Mouse (Mus musculus): ENCODE results near the gene Sirt4. TPM values are rescaled to one million over a fixed set of nuclear protein-coding genes. Genes with fewer than 3 reads are reported as not detected.
A peak's percentile ranks its signal among the peaks of the same experiment; 100 is the strongest.
"Not testable (repeated sequence)": the region's sequence is repeated elsewhere in the genome, so short reads cannot be mapped to it uniquely, and the experiment has no call there.

Sirt4 gene
- polyA plus RNA-seq, 1 experiment from 2014 or later: 14.7 TPM

GRCm38 (mm10) chr5:115464408-115465115, 20.0 kb downstream of the Sirt4 start:
- Histone ChIP-seq H3K27ac (ENCODE audit: poor library complexity, severe bottlenecking) (no peak overlapping the region), H3K4me2 (no peak overlapping the region), H3K9ac (no peak overlapping the region), H3K27me3 (replicated peaks) (no peaks in the 10 kb centered on the region), H3K36me3 (no peaks in the 10 kb centered on the region), H3K9me3 (replicated peaks) (no peaks in the 10 kb centered on the region), H3K4me1 (replicated peaks) (peaks cover 5% of the 10 kb centered on the region), H3K4me3 (no peak overlapping the region)
- no peak for ATAC-seq (ENCODE audit: insufficient number of reproducible peaks, low FRiP score)
- WGBS: 72% methylated on average over 18 of the region's 18 CpGs

- Histone ChIP-seq H3K4me1 (replicated peaks) (peaks cover 7% of the 10 kb centered on the region), H3K9me3 (replicated peaks) (no peaks in the 10 kb centered on the region), H3K4me2 (no peak overlapping the region), H3K4me3 (no peak overlapping the region), H3K9ac (no peak overlapping the region), H3K36me3 (0 out of 2 replicates have a peak, but pooled peaks cover 3% of the 10 kb centered on the region), H3K27me3 (replicated peaks) (no peaks in the 10 kb centered on the region), H3K27ac (ENCODE audit: poor library complexity, severe bottlenecking) (no peak overlapping the region)
- no peak for ATAC-seq (ENCODE audit: insufficient number of reproducible peaks, low FRiP score)
- WGBS: 67% methylated on average over 13 of the region's 13 CpGs
Measured at GRCm38 (mm10) chr5:115458918-115459317, 25.6 kb downstream of the Sirt4 start.

GRCm38 (mm10) chr5:115455838-115456237, 28.7 kb downstream of the Sirt4 start:
- H3K27me3 ChIP-seq (replicated peaks): no peaks in the 10 kb centered on the region
- no peak overlapping the region for H3K9ac ChIP-seq
- WGBS: 84% methylated on average over 7 of the region's 7 CpGs
- peaks cover 17% of the 10 kb centered on the region for H3K4me1 ChIP-seq (replicated peaks)
- H3K4me2 ChIP-seq: no peak overlapping the region
- H3K4me3 ChIP-seq: no peak overlapping the region
- no peak for ATAC-seq (ENCODE audit: insufficient number of reproducible peaks, low FRiP score)
- no peak overlapping the region for H3K27ac ChIP-seq (ENCODE audit: poor library complexity, severe bottlenecking)
- peaks cover 15% of the 10 kb centered on the region for H3K36me3 ChIP-seq
- H3K9me3 ChIP-seq (replicated peaks): no peaks in the 10 kb centered on the region

- H3K9me3 ChIP-seq (replicated peaks): no peaks in the 10 kb centered on the region
- ATAC-seq (ENCODE audit: insufficient number of reproducible peaks, low FRiP score): no peak
- peaks cover 15% of the 10 kb centered on the region for H3K36me3 ChIP-seq
- peaks cover 28% of the 10 kb centered on the region for H3K4me1 ChIP-seq (replicated peaks)
- WGBS: 78% methylated on average over 12 of the region's 12 CpGs
- no peak overlapping the region for H3K27ac ChIP-seq (ENCODE audit: poor library complexity, severe bottlenecking)
- no peaks in the 10 kb centered on the region for H3K27me3 ChIP-seq (replicated peaks)
- H3K4me2 ChIP-seq: no peak overlapping the region
- no peak overlapping the region for H3K9ac ChIP-seq
- H3K4me3 ChIP-seq: no peak overlapping the region
Measured at GRCm38 (mm10) chr5:115454422-115455090, 30.0 kb downstream of the Sirt4 start.

GRCm38 (mm10) chr5:115450410-115451317, 33.9 kb downstream of the Sirt4 start:
- Histone ChIP-seq H3K9me3 (replicated peaks) (no peaks in the 10 kb centered on the region), H3K9ac (no peak overlapping the region), H3K27ac (ENCODE audit: poor library complexity, severe bottlenecking) (peak overlapping the region; percentile 41; the same call in 1 of the 2 replicates), H3K4me1 (replicated peaks) (peaks cover 28% of the 10 kb centered on the region), H3K36me3 (peaks cover 27% of the 10 kb centered on the region), H3K4me3 (no peak overlapping the region), H3K4me2 (peak overlapping the region; percentile 43), H3K27me3 (replicated peaks) (no peaks in the 10 kb centered on the region)
- ATAC-seq (ENCODE audit: insufficient number of reproducible peaks, low FRiP score): peak; percentile 40; the same call in 1 of the 2 replicates
- WGBS: 70% methylated on average over 27 of the region's 27 CpGs

- H3K9ac ChIP-seq: no peak overlapping the region
- no peak overlapping the region for H3K4me3 ChIP-seq
- H3K36me3 ChIP-seq: peaks cover 35% of the 10 kb centered on the region
- H3K27me3 ChIP-seq (replicated peaks): no peaks in the 10 kb centered on the region
- H3K4me2 ChIP-seq: no peak overlapping the region
- WGBS: 83% methylated on average over 3 of the region's 3 CpGs
- H3K27ac ChIP-seq (ENCODE audit: poor library complexity, severe bottlenecking): no peak overlapping the region
- H3K9me3 ChIP-seq (replicated peaks): no peaks in the 10 kb centered on the region
- ATAC-seq (ENCODE audit: insufficient number of reproducible peaks, low FRiP score): no peak
- H3K4me1 ChIP-seq (replicated peaks): peaks cover 24% of the 10 kb centered on the region
Measured at GRCm38 (mm10) chr5:115449247-115449646, 35.3 kb downstream of the Sirt4 start.

GRCm38 (mm10) chr5:115447108-115447507, 37.4 kb downstream of the Sirt4 start:
- Histone ChIP-seq H3K27me3 (replicated peaks) (no peaks in the 10 kb centered on the region), H3K4me2 (no peak overlapping the region), H3K27ac (ENCODE audit: poor library complexity, severe bottlenecking) (no peak overlapping the region), H3K9me3 (replicated peaks) (no peaks in the 10 kb centered on the region), H3K36me3 (peaks cover 46% of the 10 kb centered on the region), H3K9ac (no peak overlapping the region), H3K4me3 (no peak overlapping the region), H3K4me1 (replicated peaks) (peaks cover 17% of the 10 kb centered on the region)
- 90% methylated on average over 17 of the region's 17 CpGs for WGBS
- no peak for ATAC-seq (ENCODE audit: insufficient number of reproducible peaks, low FRiP score)

GRCm38 (mm10) chr5:115444130-115444529, 40.4 kb downstream of the Sirt4 start:
- no peak overlapping the region for H3K4me3 ChIP-seq
- no peaks in the 10 kb centered on the region for H3K27me3 ChIP-seq (replicated peaks)
- WGBS: 88% methylated on average over 11 of the region's 11 CpGs
- ATAC-seq (ENCODE audit: insufficient number of reproducible peaks, low FRiP score): no peak
- H3K27ac ChIP-seq (ENCODE audit: poor library complexity, severe bottlenecking): no peak overlapping the region
- H3K4me1 ChIP-seq (replicated peaks): no peaks in the 10 kb centered on the region
- no peaks in the 10 kb centered on the region for H3K9me3 ChIP-seq (replicated peaks)
- H3K36me3 ChIP-seq: peaks cover 35% of the 10 kb centered on the region
- no peak overlapping the region for H3K9ac ChIP-seq
- no peak overlapping the region for H3K4me2 ChIP-seq

GRCm38 (mm10) chr5:115442663-115443062, 41.9 kb downstream of the Sirt4 start:
- not testable (repeated sequence) for H3K27ac ChIP-seq (ENCODE audit: poor library complexity, severe bottlenecking); H3K4me2 ChIP-seq; H3K9me3 ChIP-seq (replicated peaks); H3K4me3 ChIP-seq; H3K9ac ChIP-seq; H3K27me3 ChIP-seq (replicated peaks); H3K4me1 ChIP-seq (replicated peaks); ATAC-seq (ENCODE audit: insufficient number of reproducible peaks, low FRiP score)
- 71% methylated on average over 5 of the region's 5 CpGs for WGBS
- peaks cover 37% of the 10 kb centered on the region for H3K36me3 ChIP-seq

- H3K27ac ChIP-seq (ENCODE audit: poor library complexity, severe bottlenecking): no peak overlapping the region
- WGBS: 45% methylated on average over 14 of the region's 14 CpGs
- no peak overlapping the region for H3K9ac ChIP-seq
- H3K4me1 ChIP-seq (replicated peaks): peaks cover 14% of the 10 kb centered on the region
- H3K4me3 ChIP-seq: no peak overlapping the region
- no peak overlapping the region for H3K4me2 ChIP-seq
- H3K9me3 ChIP-seq (replicated peaks): no peaks in the 10 kb centered on the region
- peaks cover 27% of the 10 kb centered on the region for H3K36me3 ChIP-seq
- no peak for ATAC-seq (ENCODE audit: insufficient number of reproducible peaks, low FRiP score)
- H3K27me3 ChIP-seq (replicated peaks): no peaks in the 10 kb centered on the region
Measured at GRCm38 (mm10) chr5:115441205-115441849, 43.2 kb downstream of the Sirt4 start.
